Mouse (Mus musculus) MEL (cell line): ENCODE measurements around the gene Gm49630. TPM values are rescaled to one million over a fixed set of nuclear protein-coding genes. Genes with fewer than 3 reads are reported as not detected.
"Not testable (repeated sequence)": the region's sequence is repeated elsewhere in the genome, so short reads cannot be mapped to it uniquely, and the experiment has no call there.

Experiments
- DNase-seq: peaks from one replicate; pipeline ENCODE4 v3.0.0; 2011; ENCODE audit warnings: low read depth, low spot score
- H3K27ac ChIP-seq: 2 replicates; pipeline ENCODE4 v1.5.1; 2012; ENCODE audit warnings: low read depth, mild to moderate bottlenecking, control low read depth, low read length, moderate library complexity; ENCODE audit not compliant: control insufficient read depth
- H3K27me3 ChIP-seq, 2 experiments: fragments of 150-350 bp in 1 of 2; sonication (generic) in 1 of 2; 2 replicates each; pipeline ENCODE4 v1.6.1; 2012; ENCODE audit warnings: low read length in 2 of 2, mild to moderate bottlenecking in 2 of 2, improper control_type of control experiment in 1 of 2, moderate library complexity in 1 of 2; ENCODE audit not compliant: insufficient read depth in 2 of 2, control insufficient read depth in 1 of 2
- H3K36me3 ChIP-seq, 2 experiments: 2 replicates each; pipeline ENCODE4 v1.6.1; 2012 to 2014; ENCODE audit warnings: low read length in 2 of 2, improper control_type of control experiment in 1 of 2, inconsistent platforms in 1 of 2, mild to moderate bottlenecking in 1 of 2; ENCODE audit not compliant: insufficient read depth in 2 of 2, control insufficient read depth in 1 of 2
- H3K4me1 ChIP-seq, 2 experiments: fragments of 150-350 bp in 1 of 2; sonication (generic) in 1 of 2; 2 replicates each; pipeline ENCODE4 v1.6.1; 2012; ENCODE audit warnings: low read length in 2 of 2, improper control_type of control experiment in 1 of 2, mild to moderate bottlenecking in 1 of 2; ENCODE audit not compliant: insufficient read depth in 2 of 2, control insufficient read depth in 1 of 2
- H3K4me3 ChIP-seq, 2 experiments: fragments of 150-350 bp in 1 of 2; sonication (generic) in 1 of 2; 2 replicates each; pipeline ENCODE4 v1.5.1; 2012; ENCODE audit warnings: low read depth in 2 of 2, low read length in 2 of 2, mild to moderate bottlenecking in 2 of 2, moderate library complexity in 2 of 2, control low read depth in 1 of 2, improper control_type of control experiment in 1 of 2; ENCODE audit not compliant: control insufficient read depth in 1 of 2, insufficient read depth in 1 of 2
- H3K79me2 ChIP-seq: 2 replicates; pipeline ENCODE4 v1.6.1; 2012; ENCODE audit warnings: mild to moderate bottlenecking, low read length, moderate library complexity; ENCODE audit not compliant: control insufficient read depth, poor library complexity, insufficient read depth
- H3K9ac ChIP-seq: 2 replicates; pipeline ENCODE4 v1.6.1; 2012; ENCODE audit warnings: low read depth, mild to moderate bottlenecking, control low read depth, low read length, moderate library complexity; ENCODE audit not compliant: control insufficient read depth, poor library complexity, severe bottlenecking
- H3K9me3 ChIP-seq: fragments of 150-350 bp; sonication (generic); replicated peaks from 2 replicates; pipeline ENCODE4 v1.6.1; 2012; ENCODE audit warnings: mild to moderate bottlenecking, low read length, improper control_type of control experiment, moderate library complexity; ENCODE audit not compliant: insufficient read depth
- polyA plus RNA-seq, 2 experiments: library from polyadenylated mRNA; stranded (reverse) in 1 of 2; unstranded in 1 of 2; fragments of >175 nt in 1 of 2; fragments of >200 nt in 1 of 2; gene quantifications; 2 replicates each; pipeline versions ENCODE4 v1.2.1 to v1.2.4; 2012; ENCODE audit warnings: low replicate concordance in 2 of 2, low read depth in 1 of 2; ENCODE audit not compliant: insufficient read length in 2 of 2, insufficient read depth in 1 of 2, missing spikeins in 1 of 2
- total RNA-seq: library from RNA; depleted of rRNA; stranded (reverse); fragments of 300-350 nt; gene quantifications from 2 replicates; pipeline ENCODE4 v1.2.3, GENCODE M21; 2012

The Gm49630 gene
- total and polyA plus RNA-seq, 3 experiments = not detected

GRCm38 (mm10) chr17:7396288-7396687, 24.5 kb upstream of the Gm49630 start:
- H3K36me3 ChIP-seq, H3K9ac ChIP-seq, H3K4me1 ChIP-seq, H3K9me3 ChIP-seq, H3K79me2 ChIP-seq, H3K4me3 ChIP-seq, H3K27me3 ChIP-seq, H3K27ac ChIP-seq, DNase-seq: not testable (repeated sequence)

GRCm38 (mm10) chr17:7395671-7396070, 23.9 kb upstream of the Gm49630 start:
- not testable (repeated sequence) for DNase-seq, H3K36me3 ChIP-seq

DNA sequence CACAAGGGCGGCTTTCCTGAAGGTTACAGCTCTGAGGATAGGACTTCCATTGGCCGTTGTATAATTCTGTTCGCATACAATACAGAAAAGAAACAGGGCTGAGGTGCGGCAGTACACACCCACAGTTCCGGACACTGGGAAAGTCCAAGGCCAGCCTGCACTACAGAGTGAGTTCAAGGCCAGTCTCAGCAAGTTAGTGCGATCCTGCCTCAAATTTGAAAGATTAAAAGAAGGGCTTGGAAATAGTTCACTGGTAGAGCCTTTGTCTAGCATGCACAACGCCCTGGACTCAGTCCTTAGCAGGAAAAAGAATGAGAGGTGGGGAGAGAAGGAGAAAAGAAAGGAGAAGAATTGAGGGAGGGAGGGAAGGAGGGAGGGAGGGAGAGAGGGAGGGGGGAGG, 23.3 kb upstream of the Gm49630 start:
- H3K9ac ChIP-seq, H3K9me3 ChIP-seq, H3K36me3 ChIP-seq, DNase-seq, H3K27me3 ChIP-seq, H3K4me3 ChIP-seq, H3K4me1 ChIP-seq, H3K79me2 ChIP-seq, H3K27ac ChIP-seq: not testable (repeated sequence)

More at GRCm38 (mm10) chr17:7395671-7396070, 23.9 kb upstream of the Gm49630 start:
- not testable (repeated sequence) for H3K27me3 ChIP-seq, H3K27ac ChIP-seq, H3K9me3 ChIP-seq, H3K79me2 ChIP-seq, H3K4me3 ChIP-seq, H3K9ac ChIP-seq, H3K4me1 ChIP-seq

- not testable (repeated sequence) for H3K4me3 ChIP-seq, H3K9me3 ChIP-seq, H3K27me3 ChIP-seq, H3K79me2 ChIP-seq, H3K27ac ChIP-seq, H3K36me3 ChIP-seq, H3K9ac ChIP-seq, H3K4me1 ChIP-seq, DNase-seq
These were observed 18.1 kb upstream of the Gm49630 start for GRCm38 (mm10) chr17:7389898-7390297.

- not testable (repeated sequence) for DNase-seq, H3K9ac ChIP-seq, H3K27ac ChIP-seq, H3K79me2 ChIP-seq, H3K4me3 ChIP-seq, H3K27me3 ChIP-seq, H3K36me3 ChIP-seq, H3K9me3 ChIP-seq, H3K4me1 ChIP-seq
These were observed 17.2 kb upstream of the Gm49630 start for GRCm38 (mm10) chr17:7388958-7389356.

- not testable (repeated sequence) for H3K27ac ChIP-seq, H3K9ac ChIP-seq, H3K27me3 ChIP-seq, DNase-seq, H3K36me3 ChIP-seq, H3K79me2 ChIP-seq, H3K4me3 ChIP-seq, H3K9me3 ChIP-seq, H3K4me1 ChIP-seq
These were observed 16.7 kb upstream of the Gm49630 start for GRCm38 (mm10) chr17:7388341-7388957.

DNA sequence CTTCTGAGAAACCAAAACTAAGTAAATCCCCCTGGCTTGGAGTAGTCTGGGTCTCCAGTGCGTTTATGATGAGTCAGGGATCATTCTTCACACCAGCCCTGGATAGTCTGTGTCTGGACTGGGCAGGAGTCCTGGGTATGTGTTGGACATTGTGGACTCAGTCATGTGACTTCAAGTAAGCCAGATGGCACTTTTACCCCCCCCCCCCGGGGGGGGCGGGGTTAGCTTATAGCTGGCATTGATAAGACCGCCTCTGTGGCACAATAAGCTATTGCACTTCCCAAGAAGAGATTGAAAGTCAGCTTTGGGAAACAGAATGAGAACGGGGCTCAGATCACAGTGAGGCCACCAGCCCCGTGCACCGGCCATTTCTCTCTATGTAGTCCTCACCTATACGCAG, 14.2 kb upstream of the Gm49630 start:
- DNase-seq, H3K9me3 ChIP-seq, H3K4me1 ChIP-seq, H3K36me3 ChIP-seq, H3K27ac ChIP-seq, H3K4me3 ChIP-seq, H3K79me2 ChIP-seq, H3K27me3 ChIP-seq, H3K9ac ChIP-seq: not testable (repeated sequence)
